Mouse (Mus musculus): ENCODE measurements at regions not wholly inside any gene's neighbourhood (a gene's known extent, or its start where the extent isn't known, plus 50 kb on each side); places are given as distances from the start of the nearest gene placed in this dataset.

GRCm38 (mm10) chr7:98768460-98768859 lies 65.6 kb downstream of the Thap12 start:
- H3K27me3 ChIP-seq (ENCODE audit: control insufficient read depth, insufficient read depth, low read length, poor library complexity, severe bottlenecking) = no peaks in the 10 kb centered on the region
- no peak overlapping the region for H3K9ac ChIP-seq (ENCODE audit: low read depth, poor library complexity, severe bottlenecking)
- no peaks in the 10 kb centered on the region for H3K9me3 ChIP-seq (replicated peaks; ENCODE audit: control insufficient read depth, insufficient read depth, low read length, poor library complexity, severe bottlenecking)
- H3K36me3 ChIP-seq (ENCODE audit: control insufficient read depth, insufficient read depth, low read length, poor library complexity, severe bottlenecking) = no peaks in the 10 kb centered on the region
- no peak overlapping the region for H3K27ac ChIP-seq (ENCODE audit: insufficient read depth, low read length)
- H3K4me3 ChIP-seq (ENCODE audit: low read depth, low read length) = no peak overlapping the region
- TF ChIP-seq POLR2A (IDR thresholded peaks at IDR 0.05; ENCODE audit: insufficient read depth, low read length) (no peak), CTCF (IDR thresholded peaks at IDR 0.05; ENCODE audit: low read depth, low read length) (no peak), EP300 (IDR thresholded peaks at IDR 0.05; ENCODE audit: insufficient read depth, low read depth, low read length) (no peak)
- no peaks in the 10 kb centered on the region for H3K4me1 ChIP-seq (ENCODE audit: control insufficient read depth, insufficient read depth, low read length)

- Histone ChIP-seq H3K4me3 (ENCODE audit: low read depth, low read length) (no peak overlapping the region), H3K36me3 (ENCODE audit: control insufficient read depth, insufficient read depth, low read length, poor library complexity, severe bottlenecking) (no peaks in the 10 kb centered on the region), H3K9me3 (replicated peaks; ENCODE audit: control insufficient read depth, insufficient read depth, low read length, poor library complexity, severe bottlenecking) (no peaks in the 10 kb centered on the region), H3K27me3 (ENCODE audit: control insufficient read depth, insufficient read depth, low read length, poor library complexity, severe bottlenecking) (no peaks in the 10 kb centered on the region), H3K27ac (ENCODE audit: insufficient read depth, low read length) (0 out of 2 replicates have a peak overlapping the region, but pooled peaks have one; percentile 34), H3K9ac (ENCODE audit: low read depth, poor library complexity, severe bottlenecking) (no peak overlapping the region; the same call in 1 of the 2 replicates), H3K4me1 (ENCODE audit: control insufficient read depth, insufficient read depth, low read length) (no peaks in the 10 kb centered on the region)
- TF ChIP-seq EP300 (IDR thresholded peaks at IDR 0.05; ENCODE audit: insufficient read depth, low read depth, low read length) (peak; percentile 64), POLR2A (IDR thresholded peaks at IDR 0.05; ENCODE audit: insufficient read depth, low read length) (no peak), CTCF (IDR thresholded peaks at IDR 0.05; ENCODE audit: low read depth, low read length) (no peak)
These were observed 65.7 kb upstream of the Wnt11 start for GRCm38 (mm10) chr7:98769111-98769734.

- Histone ChIP-seq H3K27ac (ENCODE audit: insufficient read depth, low read length) (peak overlapping the region; percentile 20; the same call in 1 of the 2 replicates), H3K9ac (ENCODE audit: low read depth, poor library complexity, severe bottlenecking) (no peak overlapping the region), H3K4me1 (ENCODE audit: control insufficient read depth, insufficient read depth, low read length) (no peaks in the 10 kb centered on the region), H3K36me3 (ENCODE audit: control insufficient read depth, insufficient read depth, low read length, poor library complexity, severe bottlenecking) (no peaks in the 10 kb centered on the region), H3K9me3 (replicated peaks; ENCODE audit: control insufficient read depth, insufficient read depth, low read length, poor library complexity, severe bottlenecking) (no peaks in the 10 kb centered on the region), H3K27me3 (ENCODE audit: control insufficient read depth, insufficient read depth, low read length, poor library complexity, severe bottlenecking) (no peaks in the 10 kb centered on the region), H3K4me3 (ENCODE audit: low read depth, low read length) (no peak overlapping the region)
- TF ChIP-seq CTCF (IDR thresholded peaks at IDR 0.05; ENCODE audit: low read depth, low read length) (no peak), EP300 (IDR thresholded peaks at IDR 0.05; ENCODE audit: insufficient read depth, low read depth, low read length) (0 out of 2 replicates have a peak, but pooled peaks have one; percentile 20), POLR2A (IDR thresholded peaks at IDR 0.05; ENCODE audit: insufficient read depth, low read length) (no peak)
These were observed 64.5 kb upstream of the Wnt11 start for GRCm38 (mm10) chr7:98770257-98770890.

GRCm38 (mm10) chr7:98771134-98771775 lies 63.7 kb upstream of the Wnt11 start:
- TF ChIP-seq CTCF (IDR thresholded peaks at IDR 0.05; ENCODE audit: low read depth, low read length) = no peak
- no peak for TF ChIP-seq EP300 (IDR thresholded peaks at IDR 0.05; ENCODE audit: insufficient read depth, low read depth, low read length)
- TF ChIP-seq POLR2A (IDR thresholded peaks at IDR 0.05; ENCODE audit: insufficient read depth, low read length) = no peak
- Histone ChIP-seq H3K9ac (ENCODE audit: low read depth, poor library complexity, severe bottlenecking) (no peak overlapping the region), H3K27ac (ENCODE audit: insufficient read depth, low read length) (no peak overlapping the region), H3K27me3 (ENCODE audit: control insufficient read depth, insufficient read depth, low read length, poor library complexity, severe bottlenecking) (no peaks in the 10 kb centered on the region), H3K4me1 (ENCODE audit: control insufficient read depth, insufficient read depth, low read length) (no peaks in the 10 kb centered on the region), H3K9me3 (replicated peaks; ENCODE audit: control insufficient read depth, insufficient read depth, low read length, poor library complexity, severe bottlenecking) (no peaks in the 10 kb centered on the region), H3K4me3 (ENCODE audit: low read depth, low read length) (no peak overlapping the region), H3K36me3 (ENCODE audit: control insufficient read depth, insufficient read depth, low read length, poor library complexity, severe bottlenecking) (no peaks in the 10 kb centered on the region)

- no peak overlapping the region for H3K9ac ChIP-seq (ENCODE audit: low read depth, poor library complexity, severe bottlenecking)
- no peaks in the 10 kb centered on the region for H3K27me3 ChIP-seq (ENCODE audit: control insufficient read depth, insufficient read depth, low read length, poor library complexity, severe bottlenecking)
- H3K9me3 ChIP-seq (replicated peaks; ENCODE audit: control insufficient read depth, insufficient read depth, low read length, poor library complexity, severe bottlenecking) = no peaks in the 10 kb centered on the region
- no peak overlapping the region for H3K4me3 ChIP-seq (ENCODE audit: low read depth, low read length)
- no peak overlapping the region for H3K27ac ChIP-seq (ENCODE audit: insufficient read depth, low read length)
- TF ChIP-seq CTCF (IDR thresholded peaks at IDR 0.05; ENCODE audit: low read depth, low read length) (peak; percentile 72), POLR2A (IDR thresholded peaks at IDR 0.05; ENCODE audit: insufficient read depth, low read length) (no peak)
- no peaks in the 10 kb centered on the region for H3K4me1 ChIP-seq (ENCODE audit: control insufficient read depth, insufficient read depth, low read length)
- no peaks in the 10 kb centered on the region for H3K36me3 ChIP-seq (ENCODE audit: control insufficient read depth, insufficient read depth, low read length, poor library complexity, severe bottlenecking)
These were observed 60.3 kb upstream of the Wnt11 start for GRCm38 (mm10) chr7:98774597-98774996.

GRCm38 (mm10) chr7:98775031-98775430 lies 59.9 kb upstream of the Wnt11 start:
- no peak for TF ChIP-seq POLR2A (IDR thresholded peaks at IDR 0.05; ENCODE audit: insufficient read depth, low read length)
- TF ChIP-seq EP300 (IDR thresholded peaks at IDR 0.05; ENCODE audit: insufficient read depth, low read depth, low read length) = no peak
- TF ChIP-seq CTCF (IDR thresholded peaks at IDR 0.05; ENCODE audit: low read depth, low read length) = no peak

More at GRCm38 (mm10) chr7:98775031-98775430, 59.9 kb upstream of the Wnt11 start:
- no peaks in the 10 kb centered on the region for H3K9me3 ChIP-seq (replicated peaks; ENCODE audit: control insufficient read depth, insufficient read depth, low read length, poor library complexity, severe bottlenecking)
- H3K4me3 ChIP-seq (ENCODE audit: low read depth, low read length) = no peak overlapping the region
- no peaks in the 10 kb centered on the region for H3K36me3 ChIP-seq (ENCODE audit: control insufficient read depth, insufficient read depth, low read length, poor library complexity, severe bottlenecking)
- no peaks in the 10 kb centered on the region for H3K27me3 ChIP-seq (ENCODE audit: control insufficient read depth, insufficient read depth, low read length, poor library complexity, severe bottlenecking)
- H3K9ac ChIP-seq (ENCODE audit: low read depth, poor library complexity, severe bottlenecking) = no peak overlapping the region
- no peaks in the 10 kb centered on the region for H3K4me1 ChIP-seq (ENCODE audit: control insufficient read depth, insufficient read depth, low read length)
- no peak overlapping the region for H3K27ac ChIP-seq (ENCODE audit: insufficient read depth, low read length)

All from ES-Bruce4 (cell line).